Mouse (Mus musculus): ENCODE measurements at regions not wholly inside any gene's neighbourhood (a gene's known extent, or its start where the extent isn't known, plus 50 kb on each side); places are given as distances from the start of the nearest gene placed in this dataset.

DNA sequence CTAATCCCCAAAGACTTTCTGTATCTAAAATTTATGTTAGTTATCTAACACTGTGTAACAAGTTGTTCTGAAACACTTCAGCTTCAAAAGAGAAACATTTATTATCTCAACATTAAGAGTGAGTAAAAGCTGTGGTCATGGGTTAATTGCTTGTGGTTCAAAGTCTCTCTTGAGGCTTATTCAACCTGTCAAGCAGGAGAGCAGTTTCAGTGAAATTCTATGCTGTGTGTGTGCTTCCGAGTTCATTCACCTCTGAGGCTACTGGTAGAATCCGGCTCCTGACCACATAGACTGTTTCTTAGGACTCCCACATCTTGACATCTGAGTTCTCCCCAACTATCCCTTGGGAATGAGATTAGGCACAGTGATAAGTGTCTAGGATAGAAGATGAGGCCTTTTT lies 3076.0 kb upstream of the Lrrc6 start:
- TF ChIP-seq USF1 (IDR thresholded peaks at IDR 0.05; ENCODE audit: low read depth) (no peak), E2F4 (IDR thresholded peaks at IDR 0.05; ENCODE audit: insufficient read depth) (no peak), MYOD1 (IDR thresholded peaks at IDR 0.05; ENCODE audit: control insufficient read depth in 1 of 3, insufficient read length in 2 of 3, low read depth in 2 of 3) (no peak), POLR2A (IDR thresholded peaks at IDR 0.05; ENCODE audit: insufficient read length, low read depth) (no peak)

Data from myocyte (in vitro differentiated cells).